Mouse (Mus musculus): ENCODE results near the gene Pou2f2.
A peak's percentile ranks its signal among the peaks of the same experiment; 100 is the strongest.

Gene Pou2f2

GRCm38 (mm10) chr7:25179606-25180161 is at the start of gene Pou2f2:
TSS of gene Pou2f2 (minus strand) at chr7:25179726.
- peak; percentile 92 for DNase-seq

GRCm38 (mm10) chr7:25227523-25228300 is 48.2 kb upstream of the Pou2f2 start:
- DNase-seq, result no peak

GRCm38 (mm10) chr7:25222275-25222967 is 42.9 kb upstream of the Pou2f2 start:
- no peak for DNase-seq

- DNase-seq, result peak; percentile 99
Measured at GRCm38 (mm10) chr7:25221102-25221883, 41.8 kb upstream of the Pou2f2 start, which contains the start of gene Zfp526. TSS of gene Zfp526 (plus strand) at chr7:25221425.

- no peak for DNase-seq
Measured at GRCm38 (mm10) chr7:25220457-25221101, 41.1 kb upstream of the Pou2f2 start, which contains the start of gene Dedd2. TSS of gene Dedd2 (minus strand) at chr7:25220615.

- peak; percentile 96 for DNase-seq
Measured at GRCm38 (mm10) chr7:25219756-25220456, 40.4 kb upstream of the Pou2f2 start.

- no peak for DNase-seq
Measured at GRCm38 (mm10) chr7:25219416-25219750, 39.9 kb upstream of the Pou2f2 start.

- peak; percentile 45 for DNase-seq
Measured at GRCm38 (mm10) chr7:25218705-25219415, 39.3 kb upstream of the Pou2f2 start.

GRCm38 (mm10) chr7:25217653-25218395 is 38.3 kb upstream of the Pou2f2 start:
- DNase-seq, result no peak

GRCm38 (mm10) chr7:25214172-25214571 is 34.6 kb upstream of the Pou2f2 start:
- DNase-seq, result no peak

- DNase-seq, result no peak
Measured at GRCm38 (mm10) chr7:25213099-25213498, 33.6 kb upstream of the Pou2f2 start.

GRCm38 (mm10) chr7:25210482-25210881 is 31.0 kb upstream of the Pou2f2 start:
- DNase-seq, result no peak

GRCm38 (mm10) chr7:25209161-25209622 is 29.7 kb upstream of the Pou2f2 start:
- no peak for DNase-seq

GRCm38 (mm10) chr7:25206094-25206830 is 26.7 kb upstream of the Pou2f2 start:
- DNase-seq, result no peak

- no peak for DNase-seq
Measured at GRCm38 (mm10) chr7:25205355-25206093, 26.0 kb upstream of the Pou2f2 start.

GRCm38 (mm10) chr7:25203624-25204023 is 24.1 kb upstream of the Pou2f2 start:
- no peak for DNase-seq

- DNase-seq, result no peak
Measured at GRCm38 (mm10) chr7:25197384-25198018, 18.0 kb upstream of the Pou2f2 start.

- DNase-seq, result no peak
Measured at GRCm38 (mm10) chr7:25196107-25196506, 16.6 kb upstream of the Pou2f2 start.

Measured in right cerebral cortex, adult 18-20 months (tissue).